Mouse (Mus musculus): ENCODE results near the gene Npas4.
"Not testable (repeated sequence)": the region's sequence is repeated elsewhere in the genome, so short reads cannot be mapped to it uniquely, and the experiment has no call there.

Gene Npas4

GRCm38 (mm10) chr19:4992904-4993303 is 2.8 kb upstream of the Npas4 start:
- peak; percentile 62 for DNase-seq (ENCODE audit: low spot score)

- DNase-seq (ENCODE audit: low spot score), result no peak
Measured at GRCm38 (mm10) chr19:4992371-4992770, 2.3 kb upstream of the Npas4 start.

- no peak for DNase-seq (ENCODE audit: low spot score)
Measured at GRCm38 (mm10) chr19:4990716-4991115, 600 bp upstream of the Npas4 start.

GRCm38 (mm10) chr19:4989434-4990255 is 471 bp downstream of the Npas4 start:
- no peak for DNase-seq (ENCODE audit: low spot score)

GRCm38 (mm10) chr19:4989013-4989412 is 1.1 kb downstream of the Npas4 start:
- DNase-seq (ENCODE audit: low spot score), result peak; percentile 43

- DNase-seq (ENCODE audit: low spot score), result peak; percentile 50
Measured at GRCm38 (mm10) chr19:4981767-4982166, 8.3 kb downstream of the Npas4 start.

- no peak for DNase-seq (ENCODE audit: low spot score)
Measured at GRCm38 (mm10) chr19:4968236-4968635, 21.9 kb downstream of the Npas4 start.

GRCm38 (mm10) chr19:4961928-4962601 is 28.1 kb downstream of the Npas4 start, which contains the start of gene Mrpl11:
Gene Mrpl11, plus strand, starts transcription at chr19:4962147.
- DNase-seq (ENCODE audit: low spot score), result peak; percentile 97

GRCm38 (mm10) chr19:4948641-4949040 is 41.5 kb downstream of the Npas4 start:
- not testable (repeated sequence) for DNase-seq (ENCODE audit: low spot score)

- DNase-seq (ENCODE audit: low spot score), result no peak
Measured at GRCm38 (mm10) chr19:4945540-4945939, 44.6 kb downstream of the Npas4 start.

- no peak for DNase-seq (ENCODE audit: low spot score)
Measured at GRCm38 (mm10) chr19:4943253-4943588, 46.9 kb downstream of the Npas4 start.

- DNase-seq (ENCODE audit: low spot score), result peak; percentile 36
Measured at GRCm38 (mm10) chr19:4942551-4943252, 47.4 kb downstream of the Npas4 start, which contains the start of gene Peli3. Gene Peli3, minus strand, starts transcription at chr19:4943127.

- no peak for DNase-seq (ENCODE audit: low spot score)
Measured at GRCm38 (mm10) chr19:4937444-4938310, 52.4 kb downstream of the Npas4 start.

GRCm38 (mm10) chr19:4936896-4937295 is 53.2 kb downstream of the Npas4 start:
- DNase-seq (ENCODE audit: low spot score), result no peak
